Mouse (Mus musculus) adrenal gland, postnatal 4 days (tissue): Measurements from ENCODE around the gene Gm49388. TPM values are rescaled to one million over a fixed set of nuclear protein-coding genes. Genes with fewer than 3 reads are reported as not detected.
A peak's percentile ranks its signal among the peaks of the same experiment; 100 is the strongest.

ENCODE experiments used
- DNase-seq, 2 experiments: peaks; one replicate each; pipeline ENCODE4 v3.0.0; 2021 to 2022; ENCODE audit warnings: low spot score in 2 of 2, mixed read lengths in 2 of 2
- long read RNA-seq, 2 experiments: library from polyadenylated mRNA; stranded (forward); transcript quantifications; one replicate each; pipeline ENCODE4 v2.0.0; 2021
- total RNA-seq, 2 experiments: library from RNA; stranded (reverse); gene quantifications; 2 replicates each; pipeline ENCODE4 v1.2.3; 2021

Gene Gm49388
- total RNA-seq = 1 to 10 TPM; 6.2 to 8.1 TPM
- long read RNA-seq, experiment 1, partial matches to known transcripts = 0 of 11 reads
- long read RNA-seq, experiment 1, other reads (novel, unspliced or antisense) = 11 of 11 reads
- long read RNA-seq, experiment 2, partial matches to known transcripts = 0 of 5 reads
- long read RNA-seq, experiment 2, other reads (novel, unspliced or antisense) = 5 of 5 reads

DNA sequence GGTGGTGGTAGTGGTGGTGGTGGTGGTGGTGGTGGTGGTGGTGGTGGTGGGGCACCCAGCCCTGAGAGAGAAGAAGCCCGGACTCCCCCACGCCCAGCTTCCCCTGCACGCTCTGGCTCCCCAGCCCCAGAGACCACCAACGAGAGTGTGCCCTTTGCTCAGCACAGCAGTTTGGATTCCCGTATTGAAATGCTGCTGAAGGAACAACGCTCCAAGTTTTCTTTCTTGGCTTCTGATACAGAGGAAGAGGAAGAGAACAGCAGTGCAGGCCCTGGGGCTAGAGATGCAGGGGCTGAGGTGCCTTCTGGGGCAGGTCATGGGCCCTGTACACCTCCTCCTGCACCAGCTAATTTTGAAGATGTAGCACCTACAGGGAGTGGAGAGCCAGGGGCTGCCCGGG, at the start of gene Gm49388:
Gene Gm49388 (plus strand): TSS at position 301 of the 400 bp plus-strand sequence.
- no peak for DNase-seq

DNA sequence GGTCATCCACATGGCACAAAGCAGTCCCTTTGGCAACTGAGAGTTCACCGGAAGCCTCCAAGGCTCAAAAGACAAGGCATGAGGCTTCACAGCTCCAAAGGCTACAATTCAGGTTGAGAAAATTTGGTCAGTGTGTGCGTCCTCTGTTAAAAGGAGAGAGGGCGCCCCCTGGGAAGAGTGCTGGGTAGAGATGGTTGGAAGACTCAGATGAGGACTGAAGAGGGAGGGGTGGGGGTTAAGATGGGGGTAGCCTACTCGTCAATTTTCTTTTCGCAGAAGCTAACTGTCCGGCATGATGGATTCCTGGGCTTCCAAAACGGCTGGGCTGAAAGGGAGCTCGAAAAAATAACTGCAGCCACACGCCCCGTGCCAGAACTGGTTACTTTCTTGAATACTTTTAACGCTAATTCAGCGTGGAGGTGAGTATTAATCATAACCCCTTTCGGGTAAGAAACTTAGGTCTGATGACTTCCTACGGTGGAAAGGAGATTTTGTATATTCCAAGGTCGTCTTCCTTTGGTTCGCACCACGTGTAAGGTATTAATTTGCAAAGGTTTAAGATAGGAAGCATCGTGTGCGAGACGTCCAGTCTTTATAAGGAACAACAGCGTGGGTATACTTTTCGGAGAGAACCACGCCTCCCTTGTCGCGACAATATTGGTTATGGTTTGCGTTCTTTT, 40.9 kb upstream of the Gm49388 start, which contains the start of gene Fbxl19:
Gene Fbxl19 (plus strand): TSS at position 178 of the 680 bp plus-strand sequence.
- peak; percentile 37 to 57 for DNase-seq

DNA sequence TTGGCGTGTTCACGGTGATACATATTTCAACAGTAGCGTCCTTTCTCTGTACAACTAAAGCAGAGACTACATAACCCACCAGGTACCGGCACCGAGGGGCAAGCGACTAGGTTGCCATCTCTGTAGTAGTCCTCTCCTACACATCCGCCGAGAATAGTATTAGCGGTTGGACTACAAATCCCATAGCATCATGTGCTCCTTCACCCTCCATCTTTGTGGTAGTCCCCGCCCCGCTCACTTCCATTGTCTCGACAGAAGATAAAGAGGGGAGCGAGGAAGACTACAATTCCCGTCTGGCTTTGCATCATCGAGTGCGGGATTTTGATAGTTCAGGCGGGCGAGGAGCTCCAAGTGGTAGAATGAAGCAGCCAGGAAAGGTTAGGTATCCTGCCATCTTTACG, 40.2 kb upstream of the Gm49388 start:
- DNase-seq = peak; percentile 43 to 77

DNA sequence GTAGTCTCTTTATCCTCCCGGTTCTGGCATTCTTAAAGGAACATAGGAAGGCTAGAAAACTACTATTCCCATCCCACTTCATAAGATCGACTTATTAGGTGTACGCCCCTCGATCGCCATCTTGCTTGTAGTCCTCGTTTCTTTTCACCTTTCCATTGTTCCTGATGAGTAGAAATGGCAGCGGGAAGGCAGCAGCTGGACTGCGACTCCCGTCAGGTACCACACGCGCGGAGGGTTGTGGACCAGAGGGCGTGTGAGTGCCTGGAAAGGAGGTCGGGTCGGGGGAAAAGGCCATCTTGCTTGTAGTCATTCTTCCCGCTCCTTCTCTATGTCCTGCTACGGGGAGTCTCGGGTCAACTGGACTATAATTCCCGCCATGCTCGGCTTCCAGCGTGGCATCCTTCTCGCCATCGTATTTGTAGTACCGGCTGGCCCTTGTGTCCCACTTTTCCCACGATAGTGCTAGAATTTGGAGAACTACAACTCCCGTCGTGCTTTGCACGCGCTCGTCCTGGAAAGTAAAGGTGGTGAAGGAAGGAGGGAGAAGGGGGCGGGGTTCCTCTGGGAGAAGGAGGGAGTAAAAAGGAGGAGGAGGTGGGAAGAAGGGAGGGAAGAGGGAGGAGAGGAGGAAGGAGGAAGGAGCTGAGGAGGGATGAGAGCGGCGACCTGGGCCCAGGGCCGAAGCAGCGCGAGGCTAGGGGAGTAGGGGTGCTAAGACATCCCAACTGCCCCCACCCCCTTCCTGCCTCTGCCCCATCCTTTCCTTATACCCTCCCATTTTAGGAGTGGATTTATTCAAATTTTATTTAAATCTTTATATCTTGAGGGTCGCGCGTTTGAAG, 39.5 kb upstream of the Gm49388 start:
- DNase-seq = peak; percentile 60 to 87

DNA sequence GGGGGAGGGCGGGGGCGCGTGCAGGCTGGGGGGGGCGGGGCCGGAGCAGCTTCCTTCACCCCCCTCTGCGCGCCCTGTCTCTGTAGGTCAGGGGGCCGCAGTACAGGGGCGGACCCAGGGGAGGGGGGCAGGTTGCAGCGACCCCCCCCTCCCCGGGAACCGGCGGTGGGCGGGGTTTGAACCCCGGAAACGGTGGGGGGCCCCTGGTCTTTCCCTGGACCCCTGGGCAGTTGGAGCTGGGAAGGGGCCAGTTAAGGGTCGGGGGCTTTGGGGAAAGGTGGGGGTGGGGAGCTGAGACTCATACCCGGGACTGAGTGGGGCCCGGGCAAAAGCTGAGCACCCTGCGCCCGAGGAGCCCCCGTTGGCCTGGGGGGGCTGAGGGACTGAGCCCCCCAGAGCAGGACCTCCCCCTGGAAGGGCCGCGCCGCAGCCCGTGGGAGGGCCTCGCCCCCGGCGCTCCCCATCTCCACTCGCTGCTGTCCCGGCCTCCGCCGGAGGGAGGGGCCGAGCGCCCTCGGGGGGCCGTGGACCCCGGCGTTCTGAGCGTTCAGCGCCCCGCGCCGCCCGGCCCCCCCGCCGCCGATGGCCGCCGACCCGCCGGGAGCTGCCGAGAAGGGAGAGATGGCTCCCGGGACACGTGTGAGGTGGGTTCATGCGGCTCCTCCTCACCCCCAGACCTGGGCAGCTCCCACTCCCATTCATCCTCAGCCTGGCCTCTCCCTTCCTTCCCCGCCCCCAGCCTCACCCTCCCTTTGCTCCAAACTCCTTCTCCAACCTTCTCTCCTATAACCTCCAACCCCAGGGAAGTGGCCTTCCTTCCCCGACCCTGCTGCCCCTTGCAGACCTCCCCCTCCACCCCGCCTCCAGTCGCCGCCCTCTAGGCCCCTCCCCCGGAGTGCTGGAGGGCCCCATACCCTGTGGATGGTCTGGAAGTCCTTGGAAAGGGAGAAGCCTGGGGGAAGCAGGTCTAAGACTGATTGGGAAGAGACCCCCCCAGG, 38.6 kb upstream of the Gm49388 start:
- DNase-seq = no peak

DNA sequence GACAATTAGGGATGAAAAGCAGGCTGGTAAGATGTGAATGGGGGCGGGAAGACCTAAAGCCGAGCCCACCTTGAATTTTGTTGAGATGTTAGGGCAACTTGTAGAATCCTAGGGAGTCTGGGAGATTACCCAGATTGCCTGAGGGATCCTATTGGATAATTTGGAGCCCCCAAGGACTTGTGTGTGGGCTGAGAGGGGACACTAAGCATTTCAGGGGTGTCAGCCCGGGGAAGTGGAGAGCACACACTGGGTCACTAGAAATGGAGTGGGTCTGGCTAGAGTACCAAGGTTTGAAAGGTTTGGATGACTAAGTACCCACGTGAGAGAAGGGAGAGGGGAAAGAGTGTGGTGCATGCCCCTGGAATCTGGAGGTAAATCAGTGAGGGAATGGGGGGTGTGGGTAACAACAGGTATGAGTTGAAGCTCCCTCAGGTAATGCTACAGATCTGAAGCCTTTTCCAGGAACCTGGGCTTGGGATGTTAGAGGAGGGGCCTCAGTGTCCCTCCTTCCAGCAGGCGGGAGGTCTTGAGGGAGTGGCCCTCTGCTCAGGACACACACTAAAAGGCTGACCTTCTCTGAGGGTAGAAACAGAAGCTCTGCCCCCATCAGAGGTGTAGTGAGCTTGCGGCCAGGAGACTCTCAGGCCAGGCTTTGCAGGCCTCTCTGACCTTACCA, 37.7 kb upstream of the Gm49388 start:
- DNase-seq = no peak

DNA sequence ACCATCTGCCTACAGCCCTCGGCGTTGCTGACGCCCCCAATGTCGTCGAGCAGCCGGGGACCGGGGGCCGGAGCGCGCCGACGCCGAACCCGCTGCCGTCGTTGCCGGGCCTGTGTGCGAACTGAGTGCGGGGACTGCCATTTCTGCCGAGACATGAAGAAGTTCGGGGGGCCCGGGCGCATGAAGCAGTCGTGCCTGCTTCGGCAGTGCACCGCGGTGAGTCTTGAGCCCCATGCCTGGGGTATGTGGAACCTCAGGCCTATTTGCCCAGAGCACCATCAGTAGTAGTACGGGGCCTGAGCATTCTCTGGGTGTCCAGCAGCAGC, 37.2 kb upstream of the Gm49388 start:
- no peak for DNase-seq

DNA sequence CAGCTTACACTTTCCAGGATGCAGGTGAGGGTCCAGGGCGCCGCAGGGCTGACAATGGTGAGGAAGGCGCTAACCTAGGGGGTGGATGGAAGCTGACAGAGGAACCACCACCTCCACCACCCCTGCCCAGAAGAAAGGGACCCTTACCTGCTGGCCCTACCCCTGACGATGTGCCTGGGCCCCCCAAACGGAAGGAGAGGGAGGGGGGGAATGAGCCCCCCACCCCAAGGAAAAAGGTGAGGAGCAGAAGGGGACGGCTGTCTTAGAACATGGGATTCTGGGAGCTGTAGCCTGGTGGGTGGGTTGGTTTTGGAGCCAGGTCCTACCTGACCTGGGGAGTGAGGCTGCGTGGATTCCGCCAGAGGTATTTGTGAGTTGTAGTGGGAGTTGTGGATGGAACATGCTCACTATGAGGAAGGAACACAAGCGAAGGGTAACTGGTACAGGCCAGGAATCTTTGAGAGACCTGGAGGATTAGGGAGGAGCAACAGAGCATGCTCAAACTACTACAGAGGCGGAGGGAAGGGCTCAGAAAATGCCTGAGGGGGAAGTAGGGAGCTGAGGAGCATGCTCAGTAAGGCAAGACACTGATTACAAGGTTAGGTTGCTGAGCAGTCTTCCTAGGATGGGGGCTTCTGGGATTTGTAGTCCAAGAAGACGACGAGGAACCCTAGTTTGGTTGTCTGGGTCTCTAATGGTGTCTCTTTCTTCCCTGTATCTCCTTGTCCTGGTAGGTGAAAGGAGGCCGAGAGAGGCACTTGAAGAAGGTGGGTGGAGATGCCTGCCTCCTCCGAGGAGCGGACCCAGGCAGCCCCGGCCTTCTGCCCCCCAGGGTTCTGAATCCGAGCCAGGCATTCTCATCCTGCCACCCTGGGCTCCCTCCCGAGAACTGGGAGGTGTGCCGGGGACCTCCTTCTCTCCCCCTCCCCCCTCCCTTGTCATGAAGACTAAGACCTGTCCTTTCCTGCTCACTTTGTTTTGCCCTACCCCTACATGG, 35.0 kb upstream of the Gm49388 start:
- DNase-seq = no peak

DNA sequence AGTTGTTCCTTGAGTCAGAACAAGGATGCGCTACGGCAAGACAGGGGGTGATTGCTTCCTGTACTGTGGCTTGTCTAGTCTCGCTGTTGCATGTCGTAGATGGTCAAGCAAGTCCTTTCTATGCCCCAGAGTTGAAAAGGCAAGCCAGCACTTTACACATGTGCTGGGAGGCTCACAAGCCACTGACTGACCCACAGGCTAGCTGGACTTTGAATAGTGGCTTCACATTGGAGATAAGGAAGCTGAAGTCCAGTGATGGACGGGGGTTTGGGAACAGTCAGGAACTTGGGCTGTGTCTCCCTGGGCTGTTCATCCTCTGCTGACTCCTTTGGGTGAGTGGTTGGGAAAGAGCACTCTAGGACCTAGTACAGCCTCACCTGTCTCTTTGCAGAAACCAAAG, 33.8 kb upstream of the Gm49388 start:
- no peak for DNase-seq

DNA sequence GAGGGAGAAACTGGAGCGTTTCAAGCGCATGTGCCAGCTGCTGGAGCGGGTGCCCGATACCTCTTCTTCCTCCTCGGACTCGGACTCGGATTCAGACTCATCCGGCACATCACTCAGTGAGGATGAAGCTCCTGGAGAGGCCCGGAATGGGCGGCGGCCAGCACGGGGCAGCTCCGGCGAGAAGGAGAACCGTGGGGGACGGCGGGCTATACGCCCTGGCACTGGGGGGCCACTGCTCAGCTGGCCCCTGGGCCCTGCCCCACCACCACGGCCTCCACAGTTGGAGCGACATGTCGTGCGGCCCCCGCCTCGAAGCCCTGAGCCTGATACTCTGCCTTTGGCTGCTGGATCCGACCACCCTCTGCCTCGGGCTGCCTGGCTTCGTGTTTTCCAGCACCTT, 33.3 kb upstream of the Gm49388 start:
- DNase-seq = no peak

DNA sequence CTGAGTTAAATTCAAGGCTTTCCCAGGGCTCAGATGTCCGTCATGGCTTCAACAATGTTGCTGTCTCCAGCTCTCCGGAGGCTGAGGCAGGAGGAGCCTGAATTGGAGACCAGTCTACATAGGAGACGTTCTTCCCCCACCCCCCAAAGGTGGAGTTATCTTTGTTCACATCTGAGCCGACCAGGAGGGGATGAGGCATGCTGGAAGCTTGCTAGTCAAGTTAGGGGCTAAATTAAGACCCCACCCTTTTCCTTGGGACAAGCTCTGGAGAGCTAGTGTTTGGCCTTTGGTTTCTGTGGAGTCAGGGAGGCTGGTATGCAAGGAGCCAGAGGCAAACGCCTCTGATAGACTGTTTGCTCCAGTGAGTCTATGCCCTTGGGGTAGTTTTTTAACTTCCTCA, 32.2 kb upstream of the Gm49388 start:
- DNase-seq = no peak

DNA sequence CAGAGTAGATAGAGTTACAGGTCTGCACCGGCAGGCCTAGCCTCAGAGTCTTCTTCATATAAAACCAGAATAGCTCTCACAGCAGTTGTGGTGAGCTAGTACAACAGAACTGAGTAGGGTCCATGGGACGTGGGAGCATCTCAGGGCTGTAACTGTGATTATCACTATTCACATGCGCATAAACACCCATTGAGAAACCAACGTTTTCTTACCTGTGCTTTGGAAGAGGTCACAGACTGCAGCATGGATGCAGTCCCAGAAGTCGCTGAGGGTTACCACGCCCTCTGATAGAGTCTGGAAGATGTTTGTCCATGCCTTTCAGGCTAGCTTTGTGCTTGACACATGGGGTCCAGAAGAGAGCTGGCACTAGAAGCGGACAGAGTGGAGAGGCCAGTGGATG, 31.7 kb upstream of the Gm49388 start:
- no peak for DNase-seq

DNA sequence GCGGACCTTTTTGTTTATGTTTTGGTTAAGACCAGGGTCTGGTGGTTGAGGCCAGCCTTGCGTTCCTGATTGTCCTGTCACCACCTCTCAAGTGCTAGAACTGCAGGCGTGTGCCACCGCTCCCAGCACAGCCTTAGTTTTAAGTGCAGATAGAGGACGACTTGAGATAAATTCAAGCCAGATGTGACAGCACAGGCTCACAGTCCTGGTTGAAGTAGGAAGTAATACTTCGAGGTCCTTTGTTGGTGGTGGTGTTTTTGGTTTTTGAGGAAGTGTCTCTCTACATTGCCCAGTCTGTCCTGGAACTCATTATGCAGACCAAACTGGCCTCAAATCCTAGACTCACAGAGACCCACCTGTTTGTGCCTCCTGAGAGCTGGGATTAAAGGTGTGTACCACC, 25.7 kb upstream of the Gm49388 start:
- no peak for DNase-seq

DNA sequence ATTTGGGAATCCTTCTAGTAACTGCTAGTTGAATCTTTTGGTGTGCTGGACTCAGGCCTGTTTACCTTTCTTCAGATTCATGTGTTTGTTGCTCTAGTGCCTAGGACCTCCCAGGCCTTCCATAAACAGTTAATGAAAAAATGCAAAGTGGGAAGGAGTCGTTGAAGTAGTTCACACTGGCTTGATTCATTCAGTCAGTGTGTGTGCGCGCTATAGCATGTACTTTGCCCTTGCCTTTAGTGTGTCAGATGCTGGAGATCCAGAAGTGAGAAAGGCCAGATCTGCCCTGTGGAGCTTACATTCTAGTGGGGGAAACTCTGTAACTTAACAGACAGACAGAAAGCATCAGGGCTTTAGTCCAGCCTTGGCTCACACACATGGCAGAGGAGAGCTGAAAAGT, 24.9 kb upstream of the Gm49388 start:
- DNase-seq = no peak

DNA sequence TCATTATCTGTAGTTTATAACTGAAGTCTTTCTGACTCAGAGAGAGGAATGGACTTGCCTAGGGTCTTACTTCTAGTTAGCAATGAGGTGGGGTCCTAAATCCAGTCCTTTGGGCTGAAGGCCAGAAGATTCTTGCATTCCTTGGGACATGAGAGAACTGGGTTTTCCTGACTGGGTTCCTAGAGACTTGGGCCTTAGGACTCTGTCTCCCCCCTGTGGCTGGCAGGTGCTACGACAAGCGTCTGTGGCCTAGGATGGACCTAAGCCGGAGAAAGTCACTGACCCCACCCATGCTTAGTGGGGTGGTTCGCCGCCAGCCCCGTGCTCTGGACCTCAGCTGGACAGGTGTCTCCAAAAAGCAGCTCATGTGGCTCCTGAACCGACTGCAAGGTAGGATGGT, 24.4 kb upstream of the Gm49388 start:
- DNase-seq = no peak

DNA sequence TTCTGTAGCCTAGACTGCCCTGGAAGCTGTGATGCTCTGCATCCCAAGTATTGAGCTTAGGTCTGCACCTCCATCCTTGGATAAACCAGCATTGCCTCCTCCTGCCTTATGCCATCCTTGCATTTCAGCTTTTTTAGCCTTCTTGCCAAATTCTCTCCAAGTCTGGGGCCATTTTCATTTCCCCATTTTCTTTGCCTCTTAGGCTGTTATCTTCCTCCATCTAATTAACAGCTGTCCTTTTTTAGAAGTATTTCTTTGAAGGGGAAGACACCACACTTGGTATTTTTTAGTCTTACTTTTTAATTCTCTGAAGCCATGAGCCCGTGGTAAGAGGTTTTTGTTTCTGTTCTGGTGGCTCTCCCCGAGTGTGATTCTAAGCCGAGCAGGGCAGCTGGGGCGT, 21.8 kb upstream of the Gm49388 start:
- no peak for DNase-seq

DNA sequence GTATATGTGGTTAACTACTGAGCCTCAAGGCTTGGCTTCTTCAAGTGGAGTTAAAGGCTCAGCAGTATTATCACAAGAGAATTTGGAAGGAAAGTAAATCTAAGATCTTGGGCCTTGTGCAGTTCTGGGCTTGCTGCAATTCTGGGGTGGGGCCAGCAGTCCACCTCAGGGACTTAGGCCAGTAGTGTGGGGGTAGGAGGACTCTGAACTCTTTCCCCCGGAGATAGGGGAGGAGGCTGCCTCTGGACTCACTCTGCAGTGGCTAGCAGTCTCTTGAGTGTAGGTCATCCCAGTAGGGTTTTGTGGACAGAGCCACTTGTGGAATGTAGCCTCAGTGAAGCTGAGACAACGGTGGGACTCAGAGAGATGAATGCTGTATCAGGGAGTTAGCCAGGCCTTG, 19.7 kb upstream of the Gm49388 start:
- no peak for DNase-seq

DNA sequence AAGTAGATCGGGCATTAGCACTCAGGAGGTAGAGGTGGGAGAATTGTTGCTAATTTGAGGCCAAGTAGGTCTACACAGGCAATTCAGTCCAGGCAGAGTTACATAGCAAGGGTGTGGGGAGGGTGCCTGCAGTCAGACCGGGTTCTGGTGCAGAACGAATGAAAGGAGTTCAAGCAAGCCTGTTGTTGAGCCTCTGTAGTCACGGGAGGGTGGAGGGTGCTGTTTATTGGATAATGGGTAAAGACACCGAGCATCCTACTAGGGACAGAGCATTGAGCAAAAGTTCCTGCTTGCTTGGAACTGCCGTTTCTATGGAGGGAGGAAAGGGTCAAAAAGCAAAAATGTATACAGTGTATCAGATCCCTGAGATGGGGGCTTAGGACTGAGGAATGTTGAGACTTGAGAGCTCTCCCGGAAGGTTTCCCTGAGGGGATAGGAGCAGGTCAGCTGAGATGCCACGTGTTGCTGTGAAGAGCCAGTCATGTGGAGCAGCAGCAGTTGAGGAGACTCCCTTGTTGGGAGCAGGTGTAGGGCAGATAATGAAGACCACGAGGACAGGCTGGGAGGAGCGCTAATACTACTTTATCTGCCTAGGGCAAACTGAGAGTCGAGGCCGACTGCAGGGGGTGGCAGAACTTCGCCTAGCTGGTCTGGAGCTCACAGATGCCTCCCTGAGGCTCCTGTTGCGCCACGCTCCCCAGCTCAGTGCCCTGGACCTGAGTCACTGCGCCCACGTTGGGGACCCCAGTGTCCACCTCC, 18.4 kb upstream of the Gm49388 start:
- DNase-seq = no peak
